Mouse (Mus musculus) kidney, adult 2 months (tissue): ENCODE measurements around the gene Cmklr1.

Source experiments
- CTCF ChIP-seq: fragments of 200-500 bp; conservative IDR thresholded peaks from 2 replicates; pipeline ENCODE4 v1.5.1; 2011; ENCODE audit warnings: low read depth, mild to moderate bottlenecking, control low read depth, low read length, moderate library complexity, mixed read lengths; ENCODE audit not compliant: insufficient read depth, insufficient read length
- POLR2A ChIP-seq: fragments of 200-500 bp; IDR thresholded peaks from one replicate; pipeline ENCODE4 v1.6.1; 2011; ENCODE audit warnings: low read depth, low read length, control low read depth

DNA sequence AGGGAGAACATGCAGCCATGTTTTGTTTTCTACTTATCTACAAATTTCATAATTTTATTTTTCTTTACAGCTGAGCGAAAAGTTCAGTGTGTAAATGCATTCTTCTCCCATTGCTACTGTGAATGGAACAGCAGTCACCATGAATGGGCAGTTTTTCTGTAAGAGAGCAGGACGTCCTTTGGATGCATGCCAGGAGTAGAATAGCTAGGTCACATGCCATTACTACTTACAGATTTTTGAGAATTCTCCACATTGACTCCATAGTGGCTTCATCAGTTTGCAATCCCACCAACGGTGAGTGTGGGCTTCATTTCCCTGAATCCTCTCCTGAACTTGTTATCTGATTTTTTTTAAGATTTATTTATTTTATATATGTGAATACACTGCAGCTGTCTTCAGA, 19.9 kb upstream of the Cmklr1 start:
- TF ChIP-seq CTCF (no peak), POLR2A (no peak)
